Mouse (Mus musculus): ENCODE results near the gene Brd3. TPM values are rescaled to one million over a fixed set of nuclear protein-coding genes. Genes with fewer than 3 reads are reported as not detected.

Gene Brd3
- polyA plus RNA-seq, 1 experiment from 2014 or later = 70.8 TPM

GRCm38 (mm10) chr2:27413936-27414657 lies 93.4 kb downstream of the Brd3 start:
- no peak for ATAC-seq (ENCODE audit: insufficient number of reproducible peaks, insufficient read depth, low FRiP score, low read depth)
- Histone ChIP-seq H3K36me3 (ENCODE audit: control insufficient read depth, insufficient read depth, low read length) (no peaks in the 10 kb centered on the region), H3K27me3 (ENCODE audit: control insufficient read depth, insufficient read depth, low read length) (no peaks in the 10 kb centered on the region), H3K4me3 (ENCODE audit: control insufficient read depth in 1 of 2, insufficient read depth in 1 of 2, low read depth in 1 of 2, low read length in 2 of 2) (no peak overlapping the region), H3K27ac (replicated peaks in 1 of 2; ENCODE audit: control insufficient read depth in 1 of 2, insufficient read depth in 1 of 2, low read depth in 2 of 2, low read length in 2 of 2) (no peak overlapping the region), H3K4me2 (ENCODE audit: low read length) (peak overlapping the region; percentile 19; the same call in 1 of the 2 replicates), H3K9ac (ENCODE audit: low read length) (no peak overlapping the region; the same call in 1 of the 2 replicates), H3K4me1 (ENCODE audit: control insufficient read depth in 2 of 2, insufficient read depth in 2 of 2, low read length in 2 of 2) (peaks cover 59 to 63% of the 10 kb centered on the region in 2 experiments), H3K9me3 (ENCODE audit: control insufficient read depth, low read length) (no peaks in the 10 kb centered on the region)
- WGBS = 24% methylated on average over 16 of the region's 16 CpGs

DNA sequence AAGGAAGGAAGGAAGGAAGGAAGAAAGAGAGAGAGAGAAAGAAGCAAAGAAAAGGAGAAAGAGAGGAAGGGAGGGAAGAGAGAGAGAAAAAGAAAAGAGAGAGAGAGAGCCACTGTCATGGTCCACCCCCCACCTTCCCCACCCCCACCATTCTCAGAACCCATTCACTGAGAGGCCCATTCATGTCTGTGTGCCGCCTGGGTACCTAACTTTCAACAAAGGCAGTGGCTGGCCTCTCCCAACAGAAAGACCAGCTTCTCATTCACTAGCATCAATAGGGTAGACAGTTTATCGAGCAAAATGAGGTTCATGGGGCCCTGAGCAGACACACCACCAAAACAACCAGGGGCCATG lies 93.9 kb downstream of the Brd3 start:
- Histone ChIP-seq H3K36me3 (ENCODE audit: control insufficient read depth, insufficient read depth, low read length) (no peaks in the 10 kb centered on the region), H3K27ac (replicated peaks in 1 of 2; ENCODE audit: control insufficient read depth in 1 of 2, insufficient read depth in 1 of 2, low read depth in 2 of 2, low read length in 2 of 2) (no peak overlapping the region), H3K9ac (ENCODE audit: low read length) (no peak overlapping the region), H3K9me3 (ENCODE audit: control insufficient read depth, low read length) (no peaks in the 10 kb centered on the region), H3K27me3 (ENCODE audit: control insufficient read depth, insufficient read depth, low read length) (no peaks in the 10 kb centered on the region), H3K4me3 (ENCODE audit: control insufficient read depth in 1 of 2, insufficient read depth in 1 of 2, low read depth in 1 of 2, low read length in 2 of 2) (no peak overlapping the region), H3K4me1 (ENCODE audit: control insufficient read depth in 2 of 2, insufficient read depth in 2 of 2, low read length in 2 of 2) (peaks cover 54 to 58% of the 10 kb centered on the region in 2 experiments), H3K4me2 (ENCODE audit: low read length) (no peak overlapping the region)
- 68% methylated on average over 2 of the region's 2 CpGs for WGBS
- no peak for ATAC-seq (ENCODE audit: insufficient number of reproducible peaks, insufficient read depth, low FRiP score, low read depth)

- 48% methylated on average over 7 of the region's 7 CpGs for WGBS
- no peak overlapping the region for H3K9ac ChIP-seq (ENCODE audit: low read length)
- no peaks in the 10 kb centered on the region for H3K36me3 ChIP-seq (ENCODE audit: control insufficient read depth, insufficient read depth, low read length)
- no peak for ATAC-seq (ENCODE audit: insufficient number of reproducible peaks, insufficient read depth, low FRiP score, low read depth)
- H3K27ac ChIP-seq (replicated peaks in 1 of 2; ENCODE audit: control insufficient read depth in 1 of 2, insufficient read depth in 1 of 2, low read depth in 2 of 2, low read length in 2 of 2) = no peak overlapping the region
- H3K9me3 ChIP-seq (ENCODE audit: control insufficient read depth, low read length) = no peaks in the 10 kb centered on the region
- H3K4me2 ChIP-seq (ENCODE audit: low read length) = no peak overlapping the region
- no peak overlapping the region for H3K4me3 ChIP-seq (ENCODE audit: control insufficient read depth in 1 of 2, insufficient read depth in 1 of 2, low read depth in 1 of 2, low read length in 2 of 2)
- no peaks in the 10 kb centered on the region for H3K27me3 ChIP-seq (ENCODE audit: control insufficient read depth, insufficient read depth, low read length)
- peaks cover 42 to 46% of the 10 kb centered on the region in 2 experiments for H3K4me1 ChIP-seq (ENCODE audit: control insufficient read depth in 2 of 2, insufficient read depth in 2 of 2, low read length in 2 of 2)
Observed at GRCm38 (mm10) chr2:27412245-27412800, 95.1 kb downstream of the Brd3 start.

DNA sequence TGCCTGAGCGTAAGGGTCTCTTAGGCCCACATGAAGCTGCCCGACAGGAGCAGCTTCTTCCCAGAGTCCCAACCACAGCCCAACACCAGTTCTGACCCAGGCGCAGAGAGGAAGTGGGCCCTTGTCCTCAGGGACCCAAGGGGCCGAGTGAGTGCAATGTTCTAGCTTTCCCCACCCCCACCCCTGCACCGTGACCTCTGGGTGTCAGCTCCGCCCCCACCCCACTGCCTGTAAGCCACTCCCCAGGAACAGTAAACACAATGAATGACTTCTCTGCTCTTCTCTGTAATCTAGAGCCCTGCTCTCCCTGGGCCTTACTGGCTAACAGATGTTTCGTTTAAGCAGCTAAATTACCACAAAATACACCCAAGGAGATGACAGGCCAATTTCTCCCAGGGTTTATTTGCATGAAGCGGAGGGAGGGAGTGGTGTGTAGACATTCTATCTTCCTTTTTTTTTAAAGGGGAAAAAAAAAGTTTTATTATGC lies 95.7 kb downstream of the Brd3 start:
- Histone ChIP-seq H3K4me3 (ENCODE audit: control insufficient read depth in 1 of 2, insufficient read depth in 1 of 2, low read depth in 1 of 2, low read length in 2 of 2) (no peak overlapping the region), H3K27ac (replicated peaks in 1 of 2; ENCODE audit: control insufficient read depth in 1 of 2, insufficient read depth in 1 of 2, low read depth in 2 of 2, low read length in 2 of 2) (no peak overlapping the region), H3K9ac (ENCODE audit: low read length) (no peak overlapping the region), H3K9me3 (ENCODE audit: control insufficient read depth, low read length) (no peaks in the 10 kb centered on the region), H3K36me3 (ENCODE audit: control insufficient read depth, insufficient read depth, low read length) (no peaks in the 10 kb centered on the region), H3K27me3 (ENCODE audit: control insufficient read depth, insufficient read depth, low read length) (no peaks in the 10 kb centered on the region), H3K4me1 (ENCODE audit: control insufficient read depth in 2 of 2, insufficient read depth in 2 of 2, low read length in 2 of 2) (peaks cover 39 to 41% of the 10 kb centered on the region in 2 experiments), H3K4me2 (ENCODE audit: low read length) (no peak overlapping the region)
- ATAC-seq (ENCODE audit: insufficient number of reproducible peaks, insufficient read depth, low FRiP score, low read depth) = no peak
- WGBS = 40% methylated on average over 8 of the region's 8 CpGs

DNA sequence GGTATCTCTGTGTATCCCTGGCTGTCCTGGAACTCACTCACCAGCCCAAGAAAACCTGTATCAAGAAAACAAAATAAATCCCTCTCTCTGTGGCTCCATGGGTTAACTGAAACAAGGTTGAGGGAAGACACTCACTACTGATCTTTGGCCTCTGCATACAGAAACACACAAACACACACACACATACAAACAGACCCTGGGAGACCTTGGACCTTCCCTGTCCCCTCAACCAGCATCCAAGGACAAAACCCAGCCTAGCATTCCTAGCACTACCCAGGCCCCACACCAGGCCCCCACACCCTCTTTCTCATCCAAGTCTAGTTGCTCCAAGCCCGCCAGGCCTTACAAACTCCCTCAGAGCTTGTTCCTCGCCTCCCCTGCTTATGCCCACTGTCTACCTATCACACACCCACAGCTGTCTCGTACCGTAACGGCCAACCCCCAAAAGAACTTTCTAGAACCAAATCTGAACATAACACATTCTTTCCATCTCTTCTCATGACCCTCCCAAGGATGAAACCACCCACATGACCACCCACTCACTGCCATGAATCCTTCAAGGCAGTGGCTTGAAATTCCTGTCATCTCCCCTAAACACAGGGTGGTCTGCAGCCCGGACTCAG lies 96.8 kb downstream of the Brd3 start:
- Histone ChIP-seq H3K27ac (replicated peaks in 1 of 2; ENCODE audit: control insufficient read depth in 1 of 2, insufficient read depth in 1 of 2, low read depth in 2 of 2, low read length in 2 of 2) (no peak overlapping the region), H3K27me3 (ENCODE audit: control insufficient read depth, insufficient read depth, low read length) (no peaks in the 10 kb centered on the region), H3K9ac (ENCODE audit: low read length) (no peak overlapping the region), H3K4me2 (ENCODE audit: low read length) (no peak overlapping the region), H3K4me1 (ENCODE audit: control insufficient read depth in 2 of 2, insufficient read depth in 2 of 2, low read length in 2 of 2) (peaks cover 29 to 31% of the 10 kb centered on the region in 2 experiments), H3K36me3 (ENCODE audit: control insufficient read depth, insufficient read depth, low read length) (no peaks in the 10 kb centered on the region), H3K4me3 (ENCODE audit: control insufficient read depth in 1 of 2, insufficient read depth in 1 of 2, low read depth in 1 of 2, low read length in 2 of 2) (no peak overlapping the region), H3K9me3 (ENCODE audit: control insufficient read depth, low read length) (no peaks in the 10 kb centered on the region)
- no peak for ATAC-seq (ENCODE audit: insufficient number of reproducible peaks, insufficient read depth, low FRiP score, low read depth)
- 82% methylated on average over 6 of the region's 6 CpGs for WGBS

DNA sequence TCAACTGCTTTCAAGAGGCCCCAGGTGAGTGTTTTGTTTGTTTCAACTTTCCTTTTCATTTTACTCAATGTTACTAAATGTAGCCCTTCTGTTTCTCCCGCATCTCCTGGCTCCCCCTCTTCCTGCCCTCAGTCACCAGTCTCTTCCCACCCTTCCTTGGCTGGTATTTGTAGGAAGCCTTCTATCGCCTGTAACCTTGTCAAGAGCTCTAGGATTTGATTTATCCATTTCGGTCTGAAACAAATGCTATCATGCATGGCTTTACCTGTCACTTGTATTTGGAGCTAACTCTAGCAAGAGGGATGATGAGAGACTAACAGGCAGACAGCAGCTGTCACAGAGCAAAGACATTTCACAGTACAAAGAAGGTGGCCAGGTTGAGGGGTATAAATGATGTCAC lies 99.3 kb downstream of the Brd3 start:
- ATAC-seq (ENCODE audit: insufficient number of reproducible peaks, insufficient read depth, low FRiP score, low read depth) = no peak
- Histone ChIP-seq H3K36me3 (ENCODE audit: control insufficient read depth, insufficient read depth, low read length) (no peaks in the 10 kb centered on the region), H3K4me3 (ENCODE audit: control insufficient read depth in 1 of 2, insufficient read depth in 1 of 2, low read depth in 1 of 2, low read length in 2 of 2) (no peak overlapping the region), H3K27ac (replicated peaks in 1 of 2; ENCODE audit: control insufficient read depth in 1 of 2, insufficient read depth in 1 of 2, low read depth in 2 of 2, low read length in 2 of 2) (no peak overlapping the region), H3K9ac (ENCODE audit: low read length) (no peak overlapping the region), H3K4me2 (ENCODE audit: low read length) (no peak overlapping the region), H3K4me1 (ENCODE audit: control insufficient read depth in 2 of 2, insufficient read depth in 2 of 2, low read length in 2 of 2) (peaks cover 19% of the 10 kb centered on the region in 2 experiments; a peak in 2 of 4 replicates), H3K27me3 (ENCODE audit: control insufficient read depth, insufficient read depth, low read length) (no peaks in the 10 kb centered on the region), H3K9me3 (ENCODE audit: control insufficient read depth, low read length) (no peaks in the 10 kb centered on the region)
- 60% methylated on average over 3 of the region's 3 CpGs for WGBS

DNA sequence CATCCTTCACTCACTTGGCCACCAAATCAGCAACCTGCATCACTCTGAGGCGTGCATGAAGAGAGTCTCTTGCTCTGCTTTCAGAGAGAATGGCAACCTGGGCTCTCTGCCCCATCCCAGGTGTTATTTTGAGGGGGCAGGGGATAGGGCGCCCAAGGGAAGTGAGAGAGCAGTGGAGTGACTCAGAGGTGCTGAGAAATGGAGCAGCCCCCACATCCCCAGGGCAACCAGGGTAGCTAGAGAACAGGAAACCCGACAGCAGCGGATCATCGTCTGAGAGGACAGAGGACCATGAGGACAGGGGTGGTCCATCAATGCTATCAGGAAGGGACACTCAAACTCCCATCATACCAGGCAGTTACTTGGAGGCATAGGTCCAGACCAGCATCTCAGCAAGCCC lies 100.5 kb downstream of the Brd3 start:
- 79% methylated on average over 5 of the region's 5 CpGs for WGBS

More for the DNA sequence above, 100.5 kb downstream of the Brd3 start:
- Histone ChIP-seq H3K36me3 (ENCODE audit: control insufficient read depth, insufficient read depth, low read length) (no peaks in the 10 kb centered on the region), H3K9ac (ENCODE audit: low read length) (no peak overlapping the region), H3K27ac (replicated peaks in 1 of 2; ENCODE audit: control insufficient read depth in 1 of 2, insufficient read depth in 1 of 2, low read depth in 2 of 2, low read length in 2 of 2) (no peak overlapping the region), H3K9me3 (ENCODE audit: control insufficient read depth, low read length) (no peaks in the 10 kb centered on the region), H3K4me3 (ENCODE audit: control insufficient read depth in 1 of 2, insufficient read depth in 1 of 2, low read depth in 1 of 2, low read length in 2 of 2) (no peak overlapping the region), H3K4me2 (ENCODE audit: low read length) (no peak overlapping the region), H3K27me3 (ENCODE audit: control insufficient read depth, insufficient read depth, low read length) (no peaks in the 10 kb centered on the region), H3K4me1 (ENCODE audit: control insufficient read depth in 2 of 2, insufficient read depth in 2 of 2, low read length in 2 of 2) (peaks cover 13 to 15% of the 10 kb centered on the region in 2 experiments; a peak in 2 of 4 replicates)
- no peak for ATAC-seq (ENCODE audit: insufficient number of reproducible peaks, insufficient read depth, low FRiP score, low read depth)
